Mouse (Mus musculus): ENCODE results near the gene Ubxn4. TPM values are rescaled to one million over a fixed set of nuclear protein-coding genes. Genes with fewer than 3 reads are reported as not detected.
"Not testable (repeated sequence)": the region's sequence is repeated elsewhere in the genome, so short reads cannot be mapped to it uniquely, and the experiment has no call there.

Ubxn4 gene
- polyA plus RNA-seq, 1 experiment from 2014 or later = 79.2 TPM

- WGBS = 2% methylated on average over 19 of the region's 19 CpGs
- Histone ChIP-seq H3K9ac (ENCODE audit: low read depth, low read length) (peak overlapping the region; percentile 77), H3K4me2 (replicated peaks; ENCODE audit: low read depth, low read length) (peak overlapping the region; percentile 83), H3K36me3 (ENCODE audit: control insufficient read depth, insufficient read depth, low read length) (no peaks in the 10 kb centered on the region), H3K27me3 (ENCODE audit: control insufficient read depth, insufficient read depth, low read length) (no peaks in the 10 kb centered on the region), H3K9me3 (ENCODE audit: control insufficient read depth, low read length) (no peaks in the 10 kb centered on the region), H3K27ac (ENCODE audit: low read depth, low read length) (peak overlapping the region; percentile 84), H3K4me3 (ENCODE audit: low read depth, low read length) (peak overlapping the region; percentile 73), H3K4me1 (replicated peaks; ENCODE audit: control insufficient read depth, insufficient read depth, low read length) (no peaks in the 10 kb centered on the region)
- DNase-seq (ENCODE audit: low spot score) = no peak
- peak; percentile 56 for ATAC-seq (ENCODE audit: low FRiP score)
Observed at GRCm38 (mm10) chr1:128244727-128245355, 1.1 kb downstream of the Ubxn4 start.

DNA sequence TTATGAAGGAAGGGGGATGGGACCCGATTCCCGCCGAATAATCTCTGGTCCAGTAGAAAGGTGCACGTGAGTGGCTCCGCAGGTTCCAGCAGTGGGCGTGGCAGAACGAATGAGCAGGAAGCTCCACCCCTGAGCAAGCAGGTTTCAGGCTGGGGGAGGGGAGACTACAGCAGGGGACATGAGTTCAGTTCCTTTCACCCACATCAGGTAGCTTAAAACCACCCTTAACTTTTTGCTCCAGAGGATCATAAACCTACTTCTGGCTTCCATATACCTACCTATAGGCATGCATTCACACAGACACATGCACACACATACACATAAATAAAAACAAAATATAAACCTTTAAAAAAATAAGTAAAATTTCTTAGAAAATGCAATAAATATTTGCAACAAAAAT, 23.3 kb downstream of the Ubxn4 start:
- not testable (repeated sequence) for H3K4me3 ChIP-seq (ENCODE audit: low read depth, low read length); H3K27ac ChIP-seq (ENCODE audit: low read depth, low read length); H3K36me3 ChIP-seq (ENCODE audit: control insufficient read depth, insufficient read depth, low read length); H3K4me2 ChIP-seq (replicated peaks; ENCODE audit: low read depth, low read length); H3K9me3 ChIP-seq (ENCODE audit: control insufficient read depth, low read length); H3K4me1 ChIP-seq (replicated peaks; ENCODE audit: control insufficient read depth, insufficient read depth, low read length); H3K27me3 ChIP-seq (ENCODE audit: control insufficient read depth, insufficient read depth, low read length); H3K9ac ChIP-seq (ENCODE audit: low read depth, low read length); DNase-seq (ENCODE audit: low spot score); ATAC-seq (ENCODE audit: low FRiP score)
- WGBS = 84% methylated on average over 7 of the region's 7 CpGs

- Histone ChIP-seq H3K4me1 (replicated peaks; ENCODE audit: control insufficient read depth, insufficient read depth, low read length) (no peaks in the 10 kb centered on the region), H3K4me2 (replicated peaks; ENCODE audit: low read depth, low read length) (no peak overlapping the region), H3K9me3 (ENCODE audit: control insufficient read depth, low read length) (no peaks in the 10 kb centered on the region), H3K36me3 (ENCODE audit: control insufficient read depth, insufficient read depth, low read length) (peaks cover 6% of the 10 kb centered on the region; the same call in 1 of the 2 replicates), H3K27me3 (ENCODE audit: control insufficient read depth, insufficient read depth, low read length) (no peaks in the 10 kb centered on the region), H3K27ac (ENCODE audit: low read depth, low read length) (no peak overlapping the region), H3K4me3 (ENCODE audit: low read depth, low read length) (no peak overlapping the region), H3K9ac (ENCODE audit: low read depth, low read length) (no peak overlapping the region)
- ATAC-seq (ENCODE audit: low FRiP score) = no peak
- WGBS = 98% methylated on average over 3 of the region's 3 CpGs
- DNase-seq (ENCODE audit: low spot score) = no peak
Observed at GRCm38 (mm10) chr1:128270731-128271130, 27.0 kb downstream of the Ubxn4 start.

GRCm38 (mm10) chr1:128275908-128276307, 32.1 kb downstream of the Ubxn4 start:
- 90% methylated on average over 1 of the region's 1 CpGs for WGBS
- H3K27me3 ChIP-seq (ENCODE audit: control insufficient read depth, insufficient read depth, low read length) = no peaks in the 10 kb centered on the region
- no peak overlapping the region for H3K4me2 ChIP-seq (replicated peaks; ENCODE audit: low read depth, low read length)
- H3K27ac ChIP-seq (ENCODE audit: low read depth, low read length) = no peak overlapping the region
- no peak overlapping the region for H3K4me3 ChIP-seq (ENCODE audit: low read depth, low read length)
- H3K9ac ChIP-seq (ENCODE audit: low read depth, low read length) = no peak overlapping the region
- no peaks in the 10 kb centered on the region for H3K4me1 ChIP-seq (replicated peaks; ENCODE audit: control insufficient read depth, insufficient read depth, low read length)
- ATAC-seq (ENCODE audit: low FRiP score) (no peak), DNase-seq (ENCODE audit: low spot score) (no peak)
- H3K36me3 ChIP-seq (ENCODE audit: control insufficient read depth, insufficient read depth, low read length) = peaks cover 4% of the 10 kb centered on the region; the same call in 1 of the 2 replicates
- H3K9me3 ChIP-seq (ENCODE audit: control insufficient read depth, low read length) = no peaks in the 10 kb centered on the region

- H3K4me3 ChIP-seq (ENCODE audit: low read depth, low read length) = no peak overlapping the region
- H3K4me2 ChIP-seq (replicated peaks; ENCODE audit: low read depth, low read length) = no peak overlapping the region
- ATAC-seq (ENCODE audit: low FRiP score) (no peak), DNase-seq (ENCODE audit: low spot score) (no peak)
- H3K27me3 ChIP-seq (ENCODE audit: control insufficient read depth, insufficient read depth, low read length) = no peaks in the 10 kb centered on the region
- no peaks in the 10 kb centered on the region for H3K36me3 ChIP-seq (ENCODE audit: control insufficient read depth, insufficient read depth, low read length)
- no peak overlapping the region for H3K9ac ChIP-seq (ENCODE audit: low read depth, low read length)
- H3K4me1 ChIP-seq (replicated peaks; ENCODE audit: control insufficient read depth, insufficient read depth, low read length) = no peaks in the 10 kb centered on the region
- no peaks in the 10 kb centered on the region for H3K9me3 ChIP-seq (ENCODE audit: control insufficient read depth, low read length)
- H3K27ac ChIP-seq (ENCODE audit: low read depth, low read length) = no peak overlapping the region
- WGBS = 95% methylated on average over 3 of the region's 3 CpGs
Observed at GRCm38 (mm10) chr1:128278563-128278962, 34.8 kb downstream of the Ubxn4 start.

DNA sequence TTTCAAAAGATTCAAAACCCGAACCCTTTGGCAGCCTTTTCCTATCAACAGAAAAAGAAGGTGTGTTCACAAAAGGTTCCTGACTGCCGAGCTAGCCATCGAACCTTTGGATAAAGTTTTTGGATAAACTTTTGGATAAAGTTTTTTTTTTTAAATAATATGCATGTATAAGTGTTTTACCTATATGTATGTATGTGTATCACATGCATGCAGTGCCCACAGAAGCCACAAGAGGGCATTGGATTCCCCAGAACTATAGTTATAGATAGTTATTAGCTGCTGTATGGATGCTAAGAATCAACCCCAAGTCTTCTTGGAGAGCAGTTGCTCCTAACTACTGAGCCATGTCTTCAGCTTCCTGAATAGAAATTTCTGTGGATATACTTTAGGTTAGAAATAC, 38.0 kb downstream of the Ubxn4 start:
- no peaks in the 10 kb centered on the region for H3K36me3 ChIP-seq (ENCODE audit: control insufficient read depth, insufficient read depth, low read length)
- H3K4me2 ChIP-seq (replicated peaks; ENCODE audit: low read depth, low read length) = no peak overlapping the region
- H3K27ac ChIP-seq (ENCODE audit: low read depth, low read length) = no peak overlapping the region
- no peaks in the 10 kb centered on the region for H3K9me3 ChIP-seq (ENCODE audit: control insufficient read depth, low read length)
- H3K4me3 ChIP-seq (ENCODE audit: low read depth, low read length) = no peak overlapping the region
- H3K27me3 ChIP-seq (ENCODE audit: control insufficient read depth, insufficient read depth, low read length) = no peaks in the 10 kb centered on the region
- ATAC-seq (ENCODE audit: low FRiP score) (no peak), DNase-seq (ENCODE audit: low spot score) (no peak)
- no peaks in the 10 kb centered on the region for H3K4me1 ChIP-seq (replicated peaks; ENCODE audit: control insufficient read depth, insufficient read depth, low read length)
- H3K9ac ChIP-seq (ENCODE audit: low read depth, low read length) = no peak overlapping the region
- 98% methylated on average over 3 of the region's 3 CpGs for WGBS

- Histone ChIP-seq H3K27ac (ENCODE audit: low read depth, low read length) (no peak overlapping the region), H3K9me3 (ENCODE audit: control insufficient read depth, low read length) (no peaks in the 10 kb centered on the region), H3K9ac (ENCODE audit: low read depth, low read length) (no peak overlapping the region), H3K4me3 (ENCODE audit: low read depth, low read length) (no peak overlapping the region), H3K27me3 (ENCODE audit: control insufficient read depth, insufficient read depth, low read length) (no peaks in the 10 kb centered on the region), H3K36me3 (ENCODE audit: control insufficient read depth, insufficient read depth, low read length) (no peaks in the 10 kb centered on the region), H3K4me1 (replicated peaks; ENCODE audit: control insufficient read depth, insufficient read depth, low read length) (no peaks in the 10 kb centered on the region), H3K4me2 (replicated peaks; ENCODE audit: low read depth, low read length) (no peak overlapping the region)
- 92% methylated on average over 3 of the region's 3 CpGs for WGBS
- ATAC-seq (ENCODE audit: low FRiP score) (no peak), DNase-seq (ENCODE audit: low spot score) (no peak)
Observed at GRCm38 (mm10) chr1:128282924-128283323, 39.2 kb downstream of the Ubxn4 start.

- no peak for ATAC-seq (ENCODE audit: low FRiP score)
- no peak overlapping the region for H3K9ac ChIP-seq (ENCODE audit: low read depth, low read length)
- H3K4me1 ChIP-seq (replicated peaks; ENCODE audit: control insufficient read depth, insufficient read depth, low read length) = no peaks in the 10 kb centered on the region
- H3K27me3 ChIP-seq (ENCODE audit: control insufficient read depth, insufficient read depth, low read length) = no peaks in the 10 kb centered on the region
- H3K9me3 ChIP-seq (ENCODE audit: control insufficient read depth, low read length) = no peaks in the 10 kb centered on the region
- no peak overlapping the region for H3K4me2 ChIP-seq (replicated peaks; ENCODE audit: low read depth, low read length)
- H3K36me3 ChIP-seq (ENCODE audit: control insufficient read depth, insufficient read depth, low read length) = no peaks in the 10 kb centered on the region
- no peak for DNase-seq (ENCODE audit: low spot score)
- WGBS = 90% methylated on average over 8 of the region's 8 CpGs
- H3K27ac ChIP-seq (ENCODE audit: low read depth, low read length) = no peak overlapping the region
- no peak overlapping the region for H3K4me3 ChIP-seq (ENCODE audit: low read depth, low read length)
Observed at GRCm38 (mm10) chr1:128284157-128284690, 40.5 kb downstream of the Ubxn4 start.

- ATAC-seq (ENCODE audit: low FRiP score) = no peak
- WGBS = 89% methylated on average over 9 of the region's 9 CpGs
- H3K9ac ChIP-seq (ENCODE audit: low read depth, low read length) = no peak overlapping the region
Observed at GRCm38 (mm10) chr1:128285136-128285535, 41.4 kb downstream of the Ubxn4 start.

More at GRCm38 (mm10) chr1:128285136-128285535, 41.4 kb downstream of the Ubxn4 start:
- H3K4me2 ChIP-seq (replicated peaks; ENCODE audit: low read depth, low read length) = no peak overlapping the region
- no peaks in the 10 kb centered on the region for H3K9me3 ChIP-seq (ENCODE audit: control insufficient read depth, low read length)
- H3K27ac ChIP-seq (ENCODE audit: low read depth, low read length) = no peak overlapping the region
- H3K4me3 ChIP-seq (ENCODE audit: low read depth, low read length) = no peak overlapping the region
- no peaks in the 10 kb centered on the region for H3K36me3 ChIP-seq (ENCODE audit: control insufficient read depth, insufficient read depth, low read length)
- H3K4me1 ChIP-seq (replicated peaks; ENCODE audit: control insufficient read depth, insufficient read depth, low read length) = no peaks in the 10 kb centered on the region
- DNase-seq (ENCODE audit: low spot score) = no peak
- H3K27me3 ChIP-seq (ENCODE audit: control insufficient read depth, insufficient read depth, low read length) = no peaks in the 10 kb centered on the region
